Mouse (Mus musculus): ENCODE measurements around the gene Slc22a7.

Slc22a7 gene

DNA sequence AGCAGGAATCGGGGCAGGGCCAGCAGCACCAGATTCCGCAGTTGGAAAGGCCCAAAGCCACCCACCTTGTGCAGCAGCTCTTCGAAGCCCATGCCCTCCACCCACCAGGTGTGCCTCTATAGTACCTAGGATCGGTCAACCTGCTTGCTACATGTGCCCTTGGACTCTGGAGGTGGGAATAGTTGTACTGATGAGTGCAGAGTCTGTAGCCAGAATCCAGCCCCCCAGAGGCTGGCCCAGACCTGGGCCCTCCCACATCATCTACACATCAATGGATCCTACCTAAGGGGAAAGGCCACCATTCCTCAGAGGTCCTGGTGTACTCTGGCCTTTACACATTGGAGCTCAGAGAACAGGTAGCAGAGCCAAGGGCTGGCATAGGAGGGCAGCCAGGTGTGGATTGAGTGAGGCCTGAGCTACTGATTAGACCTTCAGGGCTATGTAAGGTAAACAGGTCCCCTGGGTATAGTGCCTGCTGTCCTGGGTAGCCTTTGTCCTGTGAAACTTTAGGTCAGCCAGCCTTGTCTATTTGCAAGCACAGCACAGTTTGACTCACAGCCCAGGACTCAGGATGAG, at the start of gene Slc22a7:
TSS of gene Slc22a7 (minus strand) at position 160 of the 576 bp plus-strand sequence.
- no peak for DNase-seq (ENCODE audit: low read depth, low spot score)

DNA sequence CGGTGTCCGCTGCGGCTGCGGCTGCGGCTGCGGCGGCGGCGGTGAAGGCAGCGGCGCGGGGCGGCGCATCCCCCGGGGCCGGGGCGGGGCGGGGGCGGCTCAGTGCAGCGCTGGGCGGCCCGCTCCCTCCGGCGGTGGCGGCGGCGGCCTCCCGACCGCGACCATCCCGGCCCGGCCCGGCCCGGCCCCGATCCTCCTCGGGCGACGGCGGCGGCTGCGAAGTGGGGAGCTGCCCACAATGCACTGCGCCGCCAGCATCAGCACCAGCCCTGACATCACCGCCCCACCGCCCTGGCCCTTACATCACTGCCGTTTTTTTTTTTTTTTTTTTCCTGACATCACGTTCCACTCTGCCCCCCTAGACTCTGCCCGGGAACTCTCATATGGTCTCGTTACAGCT, 49.2 kb upstream of the Slc22a7 start, which contains the start of gene Ttbk1:
TSS of gene Ttbk1 (minus strand) at position 245 of the 400 bp plus-strand sequence.
- DNase-seq (ENCODE audit: low read depth, low spot score), result no peak

DNA sequence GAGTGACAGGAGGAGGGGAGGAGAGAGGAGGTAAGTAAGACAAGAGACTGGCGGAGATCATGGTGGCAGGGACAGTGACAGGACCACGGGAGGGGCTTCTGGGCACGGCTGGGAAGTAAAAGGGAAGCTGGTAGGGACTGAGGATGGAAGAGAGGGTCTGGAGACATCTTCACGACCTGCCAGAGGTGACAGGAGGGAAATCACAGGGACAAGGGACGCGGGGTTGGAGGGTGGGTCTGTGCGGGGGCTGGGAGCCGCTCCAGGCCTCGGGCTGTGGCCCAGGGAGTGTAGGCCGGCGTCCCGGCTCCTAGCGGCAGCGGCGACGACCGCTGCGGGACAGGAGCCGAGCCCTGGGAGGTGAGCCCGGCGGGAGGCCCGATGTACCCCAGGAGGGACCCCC, 48.7 kb upstream of the Slc22a7 start:
- no peak for DNase-seq (ENCODE audit: low read depth, low spot score)

DNA sequence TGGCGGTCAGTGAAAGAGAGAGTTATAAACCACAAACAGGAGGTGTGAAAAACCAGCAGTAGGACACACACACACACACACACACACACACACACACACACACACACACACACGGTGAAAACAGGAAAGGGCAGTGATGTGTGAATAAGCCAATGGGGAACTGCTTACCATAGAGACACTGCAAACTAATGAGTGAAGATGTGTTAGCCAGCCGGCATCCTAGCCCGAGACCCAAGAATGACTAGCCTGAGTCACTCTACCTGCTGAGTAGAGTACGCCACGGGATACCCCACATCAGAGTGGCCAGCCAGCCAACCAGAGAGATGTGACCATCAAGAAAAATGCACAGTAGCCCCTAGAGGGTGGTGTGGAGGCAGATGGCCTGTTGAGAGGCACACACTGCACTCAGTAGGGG, 46.2 kb upstream of the Slc22a7 start:
- peak; percentile 58 for DNase-seq (ENCODE audit: low read depth, low spot score)

DNA sequence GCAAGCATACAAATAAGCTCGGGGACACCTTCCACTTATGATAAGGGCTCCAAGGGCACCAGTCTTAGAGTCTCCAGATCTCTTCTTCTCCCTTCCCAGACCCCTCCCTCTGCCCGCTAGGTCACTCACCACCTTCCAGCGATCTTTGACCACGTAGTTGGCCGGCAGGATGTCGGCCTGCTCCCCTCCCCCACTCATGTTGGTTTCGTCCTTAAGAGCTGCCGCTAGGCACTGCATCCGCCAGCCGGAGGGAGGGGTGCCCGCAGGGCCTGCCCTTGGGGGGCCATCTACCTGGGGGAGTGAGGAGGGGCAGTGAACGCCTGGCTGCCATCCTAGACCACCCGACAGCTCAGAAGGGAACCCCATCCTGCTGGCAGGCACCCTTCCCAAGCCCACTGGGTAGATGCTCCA, 45.8 kb upstream of the Slc22a7 start:
- peak; percentile 51 for DNase-seq (ENCODE audit: low read depth, low spot score)

DNA sequence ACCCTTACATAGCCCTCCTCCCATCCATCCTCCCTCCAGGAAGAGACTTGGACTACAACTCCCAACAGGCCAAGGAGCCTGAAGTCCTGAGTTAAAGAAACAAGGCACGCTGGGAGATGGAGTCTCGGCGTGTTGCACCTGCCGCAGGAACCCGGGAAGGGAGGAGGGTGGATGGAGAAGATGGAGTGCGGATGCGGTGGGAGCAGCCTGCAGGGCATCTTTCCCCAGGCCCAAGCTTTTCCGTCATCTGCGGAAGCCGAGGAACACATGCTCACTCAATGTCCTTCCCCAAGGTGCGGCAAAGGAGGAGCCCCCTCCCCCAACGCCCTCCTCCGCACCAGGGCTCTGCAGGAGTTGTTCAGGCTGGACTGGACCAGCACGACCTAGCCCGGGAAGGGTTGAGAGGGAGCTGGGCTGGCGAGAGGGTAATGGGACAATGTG, 45.3 kb upstream of the Slc22a7 start:
- peak; percentile 54 for DNase-seq (ENCODE audit: low read depth, low spot score)

DNA sequence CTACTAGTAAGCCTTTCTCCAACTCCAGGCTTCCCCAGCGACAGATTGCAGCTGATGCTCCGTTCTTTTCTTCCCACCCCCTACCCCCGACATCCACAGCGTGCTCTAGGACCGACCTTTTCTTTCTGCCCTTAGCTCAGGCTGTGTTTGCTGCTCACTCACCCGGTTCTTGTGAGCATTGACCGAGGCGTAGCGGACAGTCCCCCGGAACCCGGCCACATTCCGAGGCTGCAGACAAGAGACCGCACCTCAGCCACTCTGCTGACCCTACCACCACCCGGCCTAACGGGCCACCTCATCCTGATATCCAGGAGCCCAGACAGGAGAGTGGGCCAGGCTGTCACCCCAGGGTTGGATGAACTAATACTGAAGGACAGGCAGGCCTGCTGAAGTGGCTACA, 39.0 kb upstream of the Slc22a7 start:
- DNase-seq (ENCODE audit: low read depth, low spot score), result no peak

DNA sequence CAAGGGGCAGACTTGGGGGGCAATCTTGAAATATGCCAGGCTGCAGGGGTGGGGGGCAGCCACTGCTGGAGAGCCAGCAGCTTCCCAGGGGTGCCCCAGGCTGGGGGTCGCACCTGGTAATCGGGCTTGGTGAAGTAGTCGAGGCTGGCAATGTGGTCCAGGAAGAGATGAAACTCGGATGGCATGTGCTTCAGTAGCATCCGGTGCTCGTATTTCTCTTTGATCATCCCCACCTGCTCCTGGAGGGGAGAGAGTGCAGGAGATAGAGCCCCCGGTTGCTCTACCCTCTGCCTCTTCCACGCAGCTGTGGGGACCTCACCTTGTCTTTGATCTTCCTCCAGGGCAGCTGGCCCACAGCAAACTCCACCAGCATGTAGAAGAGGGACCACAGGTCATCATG, 38.3 kb upstream of the Slc22a7 start:
- DNase-seq (ENCODE audit: low read depth, low spot score), result no peak

DNA sequence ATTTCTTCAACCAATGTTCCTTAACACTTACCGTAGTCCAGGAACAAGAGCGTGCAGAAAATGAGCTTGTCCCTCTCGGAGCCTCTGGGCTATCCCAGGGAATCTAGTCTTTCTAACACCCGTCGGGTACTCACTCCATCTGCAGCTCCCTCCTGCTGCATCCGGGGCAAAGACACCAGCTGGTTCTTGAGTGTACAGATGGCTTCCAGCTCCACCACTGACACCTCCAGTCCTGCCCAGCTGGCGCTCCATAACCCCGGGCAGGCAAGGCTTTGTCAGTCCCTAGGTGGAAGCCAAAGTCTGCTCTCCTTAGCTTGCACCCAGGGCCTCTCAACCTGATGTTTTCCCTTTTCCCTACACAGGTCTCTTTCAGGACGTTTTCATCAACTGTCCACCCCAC, 29.6 kb upstream of the Slc22a7 start:
- DNase-seq (ENCODE audit: low read depth, low spot score), result no peak

DNA sequence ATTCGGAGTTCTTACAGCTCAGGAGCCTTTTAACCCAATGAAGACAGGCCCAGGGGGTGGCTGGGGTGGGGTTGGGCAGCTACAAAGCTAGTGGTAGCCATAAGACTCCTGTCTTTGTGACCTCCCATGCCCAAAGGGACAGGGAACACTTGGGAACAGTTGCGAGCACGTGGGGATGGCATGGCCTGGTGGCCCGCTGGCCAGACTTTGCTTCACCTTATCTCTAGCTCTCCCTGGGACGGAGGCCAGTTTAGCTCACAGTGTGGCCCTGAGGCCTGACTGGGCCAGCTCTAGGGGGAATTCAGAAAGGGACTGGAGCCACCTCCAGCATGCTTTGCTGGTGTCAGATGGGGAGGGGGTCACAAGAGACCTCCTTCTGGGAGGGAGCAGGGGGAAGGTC, 24.0 kb upstream of the Slc22a7 start:
- no peak for DNase-seq (ENCODE audit: low read depth, low spot score)

DNA sequence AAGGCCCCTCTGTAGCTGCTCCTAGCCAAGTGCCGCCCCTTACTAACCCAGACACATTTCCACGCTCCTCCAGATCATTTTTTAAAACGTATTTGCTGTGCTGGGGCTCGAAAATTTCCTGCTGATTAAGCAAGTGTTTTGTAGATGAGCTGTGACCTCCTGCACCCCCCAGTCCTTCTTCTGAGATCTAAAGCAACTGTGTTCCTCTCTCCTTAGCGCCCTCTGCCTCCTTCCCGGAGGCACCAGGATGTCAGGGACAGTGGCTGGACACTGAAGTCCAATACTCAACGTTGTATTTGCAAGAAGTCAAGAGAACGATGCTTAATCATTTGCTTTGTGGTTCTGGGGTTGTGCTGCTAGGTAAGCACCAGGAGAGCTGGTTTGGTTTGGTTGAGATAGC, 23.1 kb upstream of the Slc22a7 start:
- DNase-seq (ENCODE audit: low read depth, low spot score), result no peak

DNA sequence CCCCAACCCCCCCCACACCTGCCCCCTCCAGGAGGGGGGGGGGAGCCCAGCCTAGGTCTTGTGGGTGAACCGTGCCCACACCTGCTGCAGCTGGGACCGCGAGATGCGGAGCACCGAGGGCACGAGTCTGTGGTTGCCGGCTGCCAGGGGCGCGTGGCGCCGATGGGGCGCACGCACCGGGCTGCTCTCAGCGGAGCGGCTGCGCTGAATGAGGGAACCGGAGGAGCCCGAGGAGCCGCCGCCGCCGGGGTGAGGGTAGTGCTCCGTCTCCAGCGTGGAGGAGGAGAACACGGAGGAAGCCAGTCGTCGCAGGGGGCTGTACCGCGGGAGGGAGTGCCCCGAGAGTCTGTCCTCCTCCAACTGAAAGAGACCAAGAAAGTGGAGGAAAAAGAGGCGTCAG, 22.4 kb upstream of the Slc22a7 start:
- DNase-seq (ENCODE audit: low read depth, low spot score), result no peak

DNA sequence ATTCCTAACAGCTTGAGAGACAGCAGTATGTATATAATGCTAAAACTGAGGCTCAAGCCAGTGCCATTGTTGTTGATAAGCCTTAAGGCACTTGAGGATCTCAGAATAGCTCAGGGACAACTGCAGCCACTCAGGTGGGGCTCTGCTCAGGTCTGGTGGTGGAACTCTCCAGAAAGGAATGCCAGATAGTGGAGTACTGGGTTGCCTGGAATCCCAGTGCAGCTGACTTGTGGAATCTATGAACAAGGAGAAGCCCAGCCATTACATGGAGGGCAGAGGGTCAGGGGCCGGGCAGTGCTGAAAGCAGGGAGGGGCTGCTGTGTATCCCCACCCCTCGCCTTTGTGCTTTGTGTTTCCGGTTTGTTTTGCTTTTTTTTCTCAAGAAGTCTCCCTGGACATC, 20.2 kb upstream of the Slc22a7 start:
- no peak for DNase-seq (ENCODE audit: low read depth, low spot score)

DNA sequence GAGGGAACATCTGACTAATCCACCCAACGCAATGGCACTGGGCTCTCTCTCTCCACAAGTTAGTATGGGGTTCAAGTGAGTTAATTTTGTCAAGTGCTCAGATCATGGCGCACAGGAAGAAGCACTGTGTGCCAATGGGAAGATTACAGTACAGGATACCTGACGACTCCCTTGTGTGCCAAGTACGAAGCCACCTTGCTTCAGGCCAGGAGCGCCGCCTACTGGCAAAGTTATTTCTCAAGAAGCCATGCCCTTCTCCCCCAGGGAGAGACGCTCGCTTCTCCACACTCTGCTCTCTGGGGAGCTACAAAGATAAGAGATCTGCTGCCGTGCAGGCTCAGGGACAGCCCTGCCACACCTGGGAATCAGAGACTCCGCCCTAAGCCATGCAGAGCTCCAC, 19.5 kb upstream of the Slc22a7 start:
- DNase-seq (ENCODE audit: low read depth, low spot score), result peak; percentile 70

DNA sequence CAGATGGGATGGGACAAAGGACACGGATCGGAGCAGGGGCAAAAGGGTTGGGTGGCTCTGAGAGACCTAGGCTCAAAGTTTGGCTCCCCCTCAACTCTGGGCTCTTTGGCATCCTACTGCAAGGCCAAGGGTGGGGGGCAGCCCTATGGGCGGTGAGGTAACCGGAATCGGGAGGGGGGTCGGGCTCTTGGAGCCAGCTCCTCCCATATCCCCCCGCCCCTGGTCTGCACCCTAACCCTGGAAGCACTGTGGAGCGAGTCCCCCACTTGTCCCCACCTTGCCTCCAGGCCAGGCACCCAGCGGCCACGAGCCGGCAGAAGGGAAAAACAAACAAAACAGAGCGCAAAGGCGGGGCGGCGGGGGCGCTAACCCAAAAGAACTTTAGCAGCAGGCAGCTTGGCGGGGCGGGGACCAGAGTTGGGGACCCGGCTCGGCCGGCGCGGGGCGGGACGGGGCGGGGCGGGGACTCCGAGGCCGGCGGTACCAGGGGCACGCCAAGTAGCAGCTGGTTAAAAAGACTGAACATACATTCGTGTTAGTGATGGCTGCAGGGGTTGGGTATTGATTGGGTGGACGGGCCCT, 16.9 kb upstream of the Slc22a7 start:
- DNase-seq (ENCODE audit: low read depth, low spot score), result no peak

DNA sequence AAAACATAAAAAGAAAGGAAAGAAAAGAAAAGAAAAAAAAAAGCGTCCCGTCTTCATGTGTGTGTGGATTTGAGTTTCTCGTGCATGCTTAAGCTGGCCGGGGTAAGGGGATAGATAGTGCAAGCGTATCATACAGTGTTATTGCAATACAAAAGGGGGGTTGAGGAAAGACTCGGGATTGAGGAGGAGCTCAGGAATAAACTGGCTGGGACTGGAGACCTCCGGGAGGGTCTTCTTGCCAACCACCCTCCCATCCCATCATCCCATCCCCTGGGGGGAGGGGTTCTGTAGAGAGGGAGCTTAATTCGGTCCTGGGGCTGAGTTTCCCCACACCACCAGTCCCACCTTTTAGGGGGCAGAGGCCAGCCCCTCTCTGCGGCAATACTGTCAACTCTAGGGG, 16.3 kb upstream of the Slc22a7 start:
- DNase-seq (ENCODE audit: low read depth, low spot score), result no peak

DNA sequence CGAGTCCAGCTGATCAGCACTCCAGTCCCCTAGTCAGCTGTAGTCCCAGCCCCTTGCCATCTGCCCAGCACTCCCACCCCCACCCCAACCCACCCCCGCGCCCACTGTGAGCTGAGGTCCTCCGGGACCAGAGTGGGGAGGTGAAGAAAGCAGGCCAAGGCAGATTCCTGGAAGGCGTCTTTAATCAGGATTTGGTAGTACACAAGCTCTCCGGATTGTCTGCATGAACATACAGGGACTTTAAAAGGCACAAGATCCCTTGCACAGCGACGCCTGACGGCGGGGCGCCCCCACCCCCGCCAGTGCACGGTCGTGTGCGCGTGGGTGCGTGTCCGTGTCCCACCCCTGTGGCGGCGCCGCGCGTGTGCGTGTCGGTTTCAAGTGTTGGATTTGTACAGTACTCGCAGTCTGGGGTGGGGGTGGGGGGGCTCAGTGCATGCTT, 15.7 kb upstream of the Slc22a7 start:
- no peak for DNase-seq (ENCODE audit: low read depth, low spot score)

DNA sequence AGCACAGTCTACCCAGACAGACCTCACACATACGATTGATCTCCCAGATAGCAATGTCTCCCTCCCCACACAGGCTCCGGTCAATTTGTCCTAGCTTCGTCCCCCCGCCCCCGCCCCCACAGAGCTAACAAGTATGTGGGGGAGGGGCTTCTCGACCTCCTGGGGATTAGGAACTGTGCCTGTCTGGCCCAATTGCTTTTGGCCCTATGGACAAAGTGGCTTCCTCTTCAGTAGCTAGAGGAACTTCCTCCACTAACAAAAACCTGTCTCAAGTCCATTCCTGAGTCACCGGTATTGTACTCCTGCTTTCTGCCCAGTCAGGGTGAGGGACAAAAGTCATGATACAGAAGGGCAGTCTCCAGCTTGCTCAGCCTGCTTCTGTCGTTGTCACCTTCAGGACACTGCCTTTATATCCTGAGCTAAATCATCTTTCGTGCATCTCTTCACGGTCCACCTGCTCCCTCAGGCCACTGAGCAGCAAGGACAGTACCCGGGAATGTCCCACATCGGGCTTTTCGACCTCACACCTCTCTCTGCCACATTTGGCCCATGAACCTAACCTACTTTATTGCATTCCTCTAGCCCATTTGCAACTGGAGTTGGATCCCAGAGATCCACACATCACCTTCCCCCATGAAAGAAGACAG, 15.2 kb upstream of the Slc22a7 start:
- DNase-seq (ENCODE audit: low read depth, low spot score), result no peak

DNA sequence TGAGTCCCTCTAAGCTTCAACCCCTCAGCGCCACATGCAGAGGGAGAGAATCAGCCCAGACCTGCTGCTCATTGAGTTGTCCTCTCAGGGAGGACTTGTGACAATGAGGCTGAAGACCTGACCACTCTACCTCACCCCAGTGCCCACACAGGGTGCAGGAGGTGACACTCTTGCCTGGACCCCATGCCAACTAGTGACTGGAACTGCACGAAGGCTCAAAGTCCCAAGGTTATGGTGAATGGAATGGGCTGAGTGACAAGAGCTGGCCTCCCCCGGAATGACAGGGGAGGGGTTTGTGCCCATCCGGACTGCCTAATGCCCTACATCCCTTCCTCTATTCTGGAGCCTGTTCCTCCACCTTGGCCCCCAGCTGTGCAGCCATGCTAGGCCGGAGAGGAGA, 14.4 kb upstream of the Slc22a7 start:
- no peak for DNase-seq (ENCODE audit: low read depth, low spot score)

DNA sequence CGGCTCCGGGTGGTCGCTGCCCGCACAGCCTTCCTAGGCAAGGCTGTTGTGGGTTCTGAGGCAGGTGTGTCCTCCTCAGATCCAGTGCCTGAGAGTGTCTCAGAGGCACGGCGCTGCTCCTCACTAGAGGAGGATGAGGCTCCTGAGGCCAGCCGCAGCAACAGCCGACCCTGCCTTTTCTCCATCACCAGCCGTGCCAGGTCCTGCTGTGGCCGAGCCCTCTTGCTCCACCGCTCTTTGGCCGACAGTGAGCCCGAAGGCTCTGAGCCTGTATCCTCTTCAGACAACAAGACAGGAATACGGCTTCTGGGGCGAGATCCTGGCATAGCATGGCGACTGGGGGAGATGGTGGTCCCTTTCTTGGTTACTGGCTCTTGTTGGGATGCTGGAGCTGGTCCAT, 8.0 kb upstream of the Slc22a7 start:
- DNase-seq (ENCODE audit: low read depth, low spot score), result no peak

DNA sequence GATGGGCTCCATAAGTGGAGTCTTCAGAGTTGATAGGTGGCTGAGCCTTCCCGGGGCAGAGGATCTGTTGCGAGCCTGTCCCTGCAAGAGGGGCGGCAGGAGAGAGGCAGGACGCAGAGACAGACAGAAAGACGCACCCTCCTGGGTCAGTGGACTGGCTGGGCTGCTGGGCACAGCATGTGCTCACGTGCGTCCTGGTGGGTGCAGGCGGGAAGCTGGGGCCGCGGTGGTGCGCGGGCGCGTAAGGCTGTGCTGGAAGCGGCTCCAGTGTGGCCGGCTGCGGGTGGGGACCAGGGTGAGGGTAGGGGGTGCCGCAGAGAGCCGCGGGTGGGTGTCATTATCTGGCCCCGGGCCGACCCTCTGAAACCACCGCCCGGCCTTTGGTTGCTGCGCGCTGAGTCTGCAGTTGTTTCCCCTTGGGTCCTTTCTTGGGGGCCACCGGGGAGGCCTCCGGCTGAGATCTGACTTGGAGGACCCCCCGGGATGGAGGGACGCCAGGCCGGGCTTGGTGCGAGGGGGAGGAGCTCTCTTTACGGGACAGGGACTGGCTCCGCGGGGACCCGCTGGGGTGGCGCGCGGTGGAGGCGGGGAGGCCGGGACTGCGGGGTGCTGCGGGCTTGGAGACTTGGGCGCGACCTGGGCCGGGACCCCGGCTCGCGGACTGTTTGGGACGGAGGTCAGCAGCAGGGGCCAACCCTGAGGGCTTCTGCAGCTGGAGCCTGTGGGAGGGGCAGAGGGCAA, 6.8 kb upstream of the Slc22a7 start:
- DNase-seq (ENCODE audit: low read depth, low spot score), result no peak

DNA sequence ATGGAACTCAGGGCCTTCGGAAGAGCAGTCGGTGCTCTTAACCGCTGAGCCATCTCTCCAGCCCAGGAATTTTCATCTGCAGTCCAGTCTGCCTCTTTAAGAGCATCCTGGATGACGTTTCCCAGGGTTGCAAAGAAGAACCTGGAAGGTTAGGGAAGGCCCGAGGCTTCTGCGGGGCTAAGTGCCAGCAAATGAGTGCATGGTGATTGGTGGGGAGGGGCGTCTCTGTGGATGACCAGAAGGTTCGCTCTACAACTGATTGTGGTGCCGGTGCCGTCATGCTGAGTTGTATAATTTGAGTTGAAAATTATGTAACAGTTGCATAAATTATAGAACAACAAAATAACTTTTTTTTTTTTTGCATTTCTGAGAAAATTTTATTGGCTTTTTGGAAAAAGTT, 919 bp upstream of the Slc22a7 start:
- no peak for DNase-seq (ENCODE audit: low read depth, low spot score)

Data from A20 (cell line).